Mouse (Mus musculus) cerebellum, adult 9-11 months (tissue): ENCODE data around the gene Rwdd2b.

Source experiments
- DNase-seq: peaks from one replicate; pipeline ENCODE4 v3.0.0; 2022

Gene Rwdd2b

GRCm38 (mm10) chr16:87405001-87405400 is 35.4 kb downstream of the Rwdd2b start:
- no peak for DNase-seq

DNA sequence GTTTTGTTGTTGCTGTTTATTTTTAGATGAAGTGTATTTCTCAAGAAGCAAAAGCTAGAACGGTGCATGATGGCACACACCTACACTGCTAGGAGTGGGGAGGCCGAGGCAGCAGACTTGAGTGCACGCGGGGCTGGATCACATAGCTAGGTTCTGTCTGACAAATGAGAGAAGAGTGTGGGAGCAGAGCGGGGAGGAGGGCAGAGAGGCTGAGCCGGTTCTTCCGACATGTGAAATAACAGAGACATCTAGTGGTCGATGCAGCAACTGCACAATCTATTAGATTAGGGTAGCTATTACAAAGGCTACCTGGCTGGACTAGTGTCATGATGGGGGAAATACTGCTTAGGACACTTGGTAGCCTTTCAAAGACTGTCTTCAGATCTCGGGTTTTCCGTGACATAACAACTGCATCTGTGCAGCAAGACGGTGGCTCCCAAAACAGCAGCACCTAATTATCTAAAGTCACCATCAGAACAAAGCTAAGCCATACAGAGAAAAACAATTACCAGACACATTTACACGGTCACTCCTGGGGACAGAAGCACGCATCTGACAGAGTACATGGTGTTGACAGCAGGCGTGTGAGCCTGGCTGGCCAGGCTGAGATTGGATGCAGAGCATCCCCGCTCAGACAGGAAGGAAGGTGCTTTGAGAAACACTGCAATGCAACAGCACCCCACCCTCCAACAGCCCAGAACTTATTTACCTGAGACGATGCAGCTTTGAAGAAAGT is 46.4 kb downstream of the Rwdd2b start:
- peak; percentile 58 for DNase-seq

DNA sequence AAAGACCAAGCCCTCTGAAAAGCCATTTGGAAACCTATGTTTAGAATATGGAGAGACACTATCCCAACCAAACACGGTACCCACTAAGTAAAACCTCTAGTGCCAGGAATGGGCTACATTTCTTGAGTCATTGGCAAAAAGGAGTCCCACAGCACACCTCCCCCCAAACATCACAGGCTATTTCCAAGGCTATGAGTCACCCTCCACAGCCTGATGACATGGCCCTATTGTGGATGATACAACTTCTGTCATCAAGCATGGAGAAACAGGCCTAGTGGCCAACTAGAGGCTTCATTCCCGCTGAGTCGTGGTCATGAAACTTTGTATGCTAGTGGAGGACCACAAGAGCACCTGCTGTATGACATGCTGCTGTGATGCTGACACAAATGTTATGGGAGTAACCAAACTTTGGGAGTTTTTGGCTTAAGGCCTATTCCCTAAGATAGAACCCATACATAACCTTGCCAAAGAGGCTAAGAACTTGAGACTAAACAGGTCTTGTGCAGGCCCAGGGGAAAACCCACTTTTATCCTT is 52.9 kb downstream of the Rwdd2b start:
- no peak for DNase-seq

- no peak for DNase-seq
Observed at GRCm38 (mm10) chr16:87384366-87384765, 56.0 kb downstream of the Rwdd2b start.
